Mouse (Mus musculus) small intestine, adult 2 months (tissue): ENCODE measurements around the gene D430019H16Rik.

Experiments
- CTCF ChIP-seq: fragments of 200-500 bp; IDR thresholded peaks from 2 replicates; pipeline ENCODE4 v1.5.1; 2012; ENCODE audit warnings: low read depth, mild to moderate bottlenecking, control low read depth, inconsistent platforms, low read length, moderate library complexity, mixed read lengths; ENCODE audit not compliant: insufficient replicate concordance, insufficient read length; ENCODE audit errors: extremely low read depth
- POLR2A ChIP-seq: fragments of 200-500 bp; IDR thresholded peaks from 2 replicates; pipeline ENCODE4 v1.6.1; 2012; ENCODE audit warnings: low read depth, mild to moderate bottlenecking, control low read depth, inconsistent platforms, low read length, moderate library complexity

DNA sequence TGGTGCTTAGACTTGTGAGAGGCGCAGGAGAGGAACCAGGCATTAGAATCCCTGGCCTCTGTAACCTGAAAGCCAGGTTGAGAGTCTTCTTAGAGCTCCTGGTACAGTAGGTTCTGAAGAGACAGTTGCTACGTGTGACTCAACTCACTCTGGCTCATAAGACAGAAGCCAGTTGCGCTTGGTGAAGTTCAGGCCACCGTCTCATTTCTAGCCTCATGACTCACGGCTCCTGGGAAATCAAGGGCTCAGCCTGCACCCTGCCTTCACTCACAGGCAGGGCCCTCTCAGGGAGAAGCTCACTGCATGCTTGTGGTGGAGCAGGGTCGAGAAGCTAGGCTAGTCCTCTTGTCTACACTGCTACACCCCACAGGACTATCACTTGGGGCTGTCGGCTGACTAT is 27.1 kb upstream of the D430019H16Rik start:
- TF ChIP-seq CTCF: no peak
- TF ChIP-seq POLR2A: no peak
